Mouse (Mus musculus) lung, embryonic 16.5 days (tissue): ENCODE results near the gene Rgmb. TPM values are rescaled to one million over a fixed set of nuclear protein-coding genes. Genes with fewer than 3 reads are reported as not detected.

Experiments
- ATAC-seq: fragments of 200-750 bp; cut with Nextera tagmentation; 2 replicates; pipeline ENCODE4 v1.8.0; 2017; ENCODE audit warnings: low read depth, mild to moderate bottlenecking, moderate library complexity
- H3K27ac ChIP-seq: fragments of 300-500 bp; sonication (generic); 2 replicates; pipeline ENCODE4 v1.5.1; 2014; ENCODE audit warnings: mild to moderate bottlenecking, control low read depth, low read length
- H3K27me3 ChIP-seq: fragments of 300-500 bp; sonication (generic); 2 replicates; pipeline ENCODE4 v1.6.1; 2014; ENCODE audit warnings: low read depth, low read length, mixed read lengths; ENCODE audit not compliant: control insufficient read depth, insufficient read depth
- H3K36me3 ChIP-seq: fragments of 300-500 bp; sonication (generic); 2 replicates; pipeline ENCODE4 v1.6.1; 2014; ENCODE audit warnings: low read length; ENCODE audit not compliant: control insufficient read depth, insufficient read depth
- H3K4me1 ChIP-seq: fragments of 300-500 bp; sonication (generic); replicated peaks from 2 replicates; pipeline ENCODE4 v1.6.1; 2014; ENCODE audit warnings: low read length, mixed read lengths; ENCODE audit not compliant: control insufficient read depth, insufficient read depth
- H3K4me2 ChIP-seq: fragments of 300-500 bp; sonication (generic); 2 replicates; pipeline ENCODE4 v1.6.1; 2014; ENCODE audit warnings: low read depth, low read length, control low read depth
- H3K4me3 ChIP-seq: fragments of 300-500 bp; sonication (generic); 2 replicates; pipeline ENCODE4 v1.5.1; 2014; ENCODE audit warnings: mild to moderate bottlenecking, low read length, control low read depth
- H3K9ac ChIP-seq: fragments of 300-500 bp; sonication (generic); 2 replicates; pipeline ENCODE4 v1.6.1; 2014; ENCODE audit warnings: low read length, control low read depth
- H3K9me3 ChIP-seq: fragments of 300-500 bp; sonication (generic); 2 replicates; pipeline ENCODE4 v1.6.1; 2016; ENCODE audit warnings: low read length; ENCODE audit not compliant: control insufficient read depth
- WGBS: fragments of 180-500 bp; shearing (Covaris S2); extraction: QIAGEN DNeasy Blood & Tissue Kit; methylation state at CpG from one replicate; pipeline ENCODE4 v1.1.7; 2014; 5-methylcytosine and 5-hydroxymethylcytosine counted together
- polyA plus RNA-seq: library from polyadenylated mRNA; unstranded; fragments of >200 nt; fragmentation: Nextera tagmentation; extraction: Ambion mirVana; gene quantifications from 2 replicates; pipeline ENCODE4 v1.2.1, GENCODE M21; 2015

Gene Rgmb
- polyA plus RNA-seq, 1 experiment from 2014 or later: 12.4 TPM

- Histone ChIP-seq H3K4me2 (peak overlapping the region; percentile 58), H3K4me1 (peaks cover 32% of the 10 kb centered on the region), H3K27me3 (no peaks in the 10 kb centered on the region), H3K27ac (peak overlapping the region; percentile 45; the same call in 1 of the 2 replicates), H3K4me3 (peak overlapping the region; percentile 70), H3K36me3 (no peaks in the 10 kb centered on the region), H3K9ac (peak overlapping the region; percentile 87), H3K9me3 (no peaks in the 10 kb centered on the region)
- no peak for ATAC-seq
- WGBS: 46% methylated on average over 11 of the region's 11 CpGs
These were observed 6.5 kb downstream of the Rgmb start for GRCm38 (mm10) chr17:15824337-15824736.

GRCm38 (mm10) chr17:15823838-15824237, 7.0 kb downstream of the Rgmb start:
- Histone ChIP-seq H3K36me3 (no peaks in the 10 kb centered on the region), H3K4me2 (peak overlapping the region; percentile 58), H3K9me3 (no peaks in the 10 kb centered on the region), H3K27ac (no peak overlapping the region), H3K27me3 (no peaks in the 10 kb centered on the region), H3K4me1 (peaks cover 35% of the 10 kb centered on the region), H3K4me3 (peak overlapping the region; percentile 70), H3K9ac (no peak overlapping the region)
- WGBS: 28% methylated on average over 3 of the region's 3 CpGs
- ATAC-seq: no peak

GRCm38 (mm10) chr17:15823215-15823614, 7.6 kb downstream of the Rgmb start:
- H3K27ac ChIP-seq: no peak overlapping the region
- WGBS: 61% methylated on average over 5 of the region's 5 CpGs
- H3K36me3 ChIP-seq: no peaks in the 10 kb centered on the region
- peaks cover 37% of the 10 kb centered on the region for H3K4me1 ChIP-seq
- no peak overlapping the region for H3K4me3 ChIP-seq
- H3K9me3 ChIP-seq: no peaks in the 10 kb centered on the region
- H3K27me3 ChIP-seq: no peaks in the 10 kb centered on the region
- H3K4me2 ChIP-seq: peak overlapping the region; percentile 58; the same call in 1 of the 2 replicates
- ATAC-seq: no peak
- H3K9ac ChIP-seq: no peak overlapping the region

- H3K27ac ChIP-seq: no peak overlapping the region
- H3K4me1 ChIP-seq: peaks cover 35% of the 10 kb centered on the region
- H3K4me2 ChIP-seq: no peak overlapping the region
- no peak for ATAC-seq
- WGBS: 83% methylated on average over 7 of the region's 7 CpGs
- H3K27me3 ChIP-seq: no peaks in the 10 kb centered on the region
- H3K4me3 ChIP-seq: no peak overlapping the region
- H3K9ac ChIP-seq: no peak overlapping the region
- H3K9me3 ChIP-seq: no peaks in the 10 kb centered on the region
- no peaks in the 10 kb centered on the region for H3K36me3 ChIP-seq
These were observed 8.5 kb downstream of the Rgmb start for GRCm38 (mm10) chr17:15822376-15822775.

- H3K27ac ChIP-seq: no peak overlapping the region
- no peak overlapping the region for H3K4me3 ChIP-seq
- peaks cover 33% of the 10 kb centered on the region for H3K4me1 ChIP-seq
- no peaks in the 10 kb centered on the region for H3K36me3 ChIP-seq
- no peak overlapping the region for H3K4me2 ChIP-seq
- H3K27me3 ChIP-seq: no peaks in the 10 kb centered on the region
- no peak overlapping the region for H3K9ac ChIP-seq
- WGBS: 88% methylated on average over 4 of the region's 4 CpGs
- no peak for ATAC-seq
- H3K9me3 ChIP-seq: no peaks in the 10 kb centered on the region
These were observed 9.1 kb downstream of the Rgmb start for GRCm38 (mm10) chr17:15821706-15822105.

- Histone ChIP-seq H3K9ac (no peak overlapping the region), H3K4me3 (no peak overlapping the region), H3K27me3 (no peaks in the 10 kb centered on the region), H3K9me3 (no peaks in the 10 kb centered on the region), H3K36me3 (no peaks in the 10 kb centered on the region), H3K4me1 (peaks cover 37% of the 10 kb centered on the region), H3K4me2 (no peak overlapping the region), H3K27ac (no peak overlapping the region; the same call in 1 of the 2 replicates)
- WGBS: 74% methylated on average over 10 of the region's 10 CpGs
- no peak for ATAC-seq
These were observed 10.1 kb downstream of the Rgmb start for GRCm38 (mm10) chr17:15820761-15821160.

- Histone ChIP-seq H3K9ac (no peak overlapping the region), H3K9me3 (no peaks in the 10 kb centered on the region), H3K4me3 (no peak overlapping the region), H3K4me1 (peaks cover 39% of the 10 kb centered on the region), H3K36me3 (no peaks in the 10 kb centered on the region), H3K27me3 (no peaks in the 10 kb centered on the region), H3K4me2 (no peak overlapping the region), H3K27ac (peak overlapping the region; percentile 31)
- ATAC-seq: no peak
- 38% methylated on average over 6 of the region's 6 CpGs for WGBS
These were observed 10.7 kb downstream of the Rgmb start for GRCm38 (mm10) chr17:15820146-15820545.

- H3K27ac ChIP-seq: no peak overlapping the region
- H3K4me1 ChIP-seq: peaks cover 41% of the 10 kb centered on the region
- H3K4me3 ChIP-seq: no peak overlapping the region
- no peaks in the 10 kb centered on the region for H3K36me3 ChIP-seq
- no peak overlapping the region for H3K4me2 ChIP-seq
- no peaks in the 10 kb centered on the region for H3K9me3 ChIP-seq
- WGBS: 51% methylated on average over 8 of the region's 8 CpGs
- ATAC-seq: peak; percentile 88
- H3K27me3 ChIP-seq: no peaks in the 10 kb centered on the region
- no peak overlapping the region for H3K9ac ChIP-seq
These were observed 12.5 kb downstream of the Rgmb start for GRCm38 (mm10) chr17:15818372-15818771.

- 84% methylated on average over 2 of the region's 2 CpGs for WGBS
- ATAC-seq: no peak
- peaks cover 40% of the 10 kb centered on the region for H3K4me1 ChIP-seq
These were observed 13.2 kb downstream of the Rgmb start for GRCm38 (mm10) chr17:15817634-15818033.

GRCm38 (mm10) chr17:15817096-15817450, 13.8 kb downstream of the Rgmb start:
- Histone ChIP-seq H3K9ac (no peak overlapping the region), H3K27ac (no peak overlapping the region), H3K27me3 (no peaks in the 10 kb centered on the region), H3K4me2 (no peak overlapping the region), H3K36me3 (no peaks in the 10 kb centered on the region), H3K4me3 (no peak overlapping the region), H3K9me3 (no peaks in the 10 kb centered on the region), H3K4me1 (peaks cover 45% of the 10 kb centered on the region)
- WGBS: 87% methylated on average over 5 of the region's 5 CpGs
- no peak for ATAC-seq

More at GRCm38 (mm10) chr17:15817634-15818033, 13.2 kb downstream of the Rgmb start:
- Histone ChIP-seq H3K27me3 (no peaks in the 10 kb centered on the region), H3K36me3 (no peaks in the 10 kb centered on the region), H3K4me3 (no peak overlapping the region), H3K4me2 (no peak overlapping the region), H3K27ac (no peak overlapping the region), H3K9ac (no peak overlapping the region), H3K9me3 (no peaks in the 10 kb centered on the region)
